Mouse (Mus musculus) heart, postnatal 0 days (tissue): ENCODE measurements at regions not wholly inside any gene's neighbourhood (a gene's known extent, or its start where the extent isn't known, plus 50 kb on each side); places are given as distances from the start of the nearest gene placed in this dataset.
"Not testable (repeated sequence)": the region's sequence is repeated elsewhere in the genome, so short reads cannot be mapped to it uniquely, and the experiment has no call there.

Experiments used
- CTCF ChIP-seq: IDR thresholded peaks from 2 replicates; pipeline ENCODE4 v1.5.1; 2016; ENCODE audit warnings: antibody characterized with exemption, control low read depth, low read depth
- EP300 ChIP-seq: IDR thresholded peaks from 2 replicates; pipeline ENCODE4 v1.6.1; 2016; ENCODE audit warnings: antibody characterized with exemption, low read depth

DNA sequence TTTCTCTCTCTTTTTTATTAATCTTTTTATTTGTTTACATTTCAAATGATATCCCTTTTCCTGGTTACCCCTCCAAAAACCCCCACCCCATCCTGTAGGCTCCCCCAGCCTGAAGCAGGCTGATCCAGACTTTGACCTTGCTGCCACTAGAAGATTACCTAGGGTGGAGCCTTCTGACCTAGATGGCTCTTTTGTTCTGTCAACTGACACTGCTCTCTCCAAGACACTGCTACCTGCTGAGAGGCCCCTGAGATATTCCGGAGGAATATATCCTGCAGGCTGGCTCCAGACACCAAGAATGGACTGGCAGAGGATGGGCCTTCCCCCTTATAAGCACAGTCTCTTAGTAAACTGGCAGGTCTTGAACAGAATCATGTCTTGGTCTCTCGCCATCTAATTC lies 135.0 kb upstream of the Cadps start:
- not testable (repeated sequence) for TF ChIP-seq CTCF, EP300
